Mouse (Mus musculus): ENCODE results near the gene Srrm1.
A peak's percentile ranks its signal among the peaks of the same experiment; 100 is the strongest.

- TF ChIP-seq CTCF (conservative IDR thresholded peaks at IDR 0.05; ENCODE audit: insufficient read depth, insufficient read length, low read depth, low read length) (peak; percentile 53), POLR2A (IDR thresholded peaks at IDR 0.05; ENCODE audit: low read depth, low read length) (no peak)
Observed at GRCm38 (mm10) chr4:135375444-135375843, 22.3 kb upstream of the Srrm1 start.

All from kidney, adult 2 months (tissue).